Mouse (Mus musculus): ENCODE data around the gene Ddx5.
"Not testable (repeated sequence)": the region's sequence is repeated elsewhere in the genome, so short reads cannot be mapped to it uniquely, and the experiment has no call there.

Ddx5 gene

DNA sequence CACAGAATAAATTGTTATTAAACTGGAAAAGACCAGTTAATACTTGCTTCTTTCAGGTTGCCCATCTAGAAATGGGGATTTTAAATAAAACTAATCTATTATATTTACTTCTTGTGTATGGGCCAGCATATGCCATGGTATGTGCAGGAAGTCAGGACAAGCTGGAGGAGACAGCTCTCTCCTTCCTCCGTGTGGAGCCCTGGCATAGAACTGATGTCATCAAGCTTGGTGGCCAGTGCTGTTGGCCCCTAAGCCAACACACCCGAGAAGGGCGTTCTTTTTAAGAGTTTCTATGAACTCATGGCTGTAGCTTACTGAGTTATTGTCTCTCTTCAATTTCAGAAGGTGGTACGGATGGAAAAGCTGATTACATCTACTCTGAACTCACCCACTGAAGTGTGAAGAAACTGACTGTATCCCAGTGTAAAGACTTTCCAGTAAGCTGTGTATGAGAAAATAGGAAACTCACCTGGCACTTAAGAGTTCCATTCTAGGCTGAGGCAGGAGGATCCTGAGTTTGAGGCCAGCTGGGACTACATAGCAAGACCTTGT, 22.3 kb downstream of the Ddx5 start:
- ATAC-seq (ENCODE audit: insufficient number of reproducible peaks, low FRiP score, low TSS enrichment): no peak

DNA sequence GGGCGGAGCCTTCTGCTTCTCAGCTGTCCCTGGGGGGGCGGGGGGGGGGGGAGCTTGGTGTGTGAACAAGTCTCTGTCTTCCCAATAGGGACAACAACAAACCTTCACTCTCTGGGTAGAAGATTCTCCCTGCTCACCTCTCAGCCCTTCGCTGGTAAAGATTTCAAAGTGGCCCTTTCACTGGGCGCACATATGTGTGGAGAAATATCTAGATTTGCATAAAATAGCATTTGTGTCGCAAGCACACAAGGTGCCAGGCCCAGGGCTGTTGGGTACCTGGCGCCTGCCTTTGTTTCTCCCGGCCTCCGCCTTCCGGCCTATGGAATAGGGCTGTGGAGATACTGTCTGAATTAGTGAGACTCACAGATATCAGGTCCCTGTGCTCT, 26.2 kb downstream of the Ddx5 start:
- ATAC-seq (ENCODE audit: insufficient number of reproducible peaks, low FRiP score, low TSS enrichment): no peak

DNA sequence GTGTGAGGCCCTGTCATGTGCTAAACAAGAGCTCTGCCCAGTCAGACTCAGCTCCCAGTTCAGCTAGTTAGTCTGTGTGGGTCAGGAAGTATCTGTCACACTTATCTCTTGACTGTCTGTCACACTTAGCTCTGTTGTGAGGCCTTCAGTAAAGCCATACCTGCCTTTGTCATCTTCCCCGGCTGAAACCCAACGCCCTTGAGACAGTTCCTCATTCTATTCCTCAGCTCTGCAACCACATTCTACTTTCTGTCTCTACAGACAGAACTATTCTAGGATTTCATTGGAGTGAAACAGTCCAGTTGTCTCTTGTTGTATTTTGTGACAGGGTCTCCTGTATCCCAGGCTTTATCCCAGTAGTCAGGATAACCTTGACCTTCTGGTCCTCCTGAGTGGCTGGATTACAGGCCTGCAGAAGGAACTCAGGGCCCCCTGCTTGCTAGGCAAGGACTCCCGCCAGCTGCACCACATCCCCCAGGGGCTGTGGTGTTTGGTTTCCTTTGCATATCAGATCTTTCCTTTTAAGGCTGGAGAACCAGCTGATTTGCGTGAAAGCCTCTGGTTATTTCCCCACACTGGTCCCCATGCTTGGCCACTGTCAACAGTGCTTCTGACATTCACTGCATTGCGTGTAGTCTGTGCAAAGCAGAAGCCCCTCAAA, 26.7 kb downstream of the Ddx5 start:
- ATAC-seq (ENCODE audit: insufficient number of reproducible peaks, low FRiP score, low TSS enrichment): no peak

DNA sequence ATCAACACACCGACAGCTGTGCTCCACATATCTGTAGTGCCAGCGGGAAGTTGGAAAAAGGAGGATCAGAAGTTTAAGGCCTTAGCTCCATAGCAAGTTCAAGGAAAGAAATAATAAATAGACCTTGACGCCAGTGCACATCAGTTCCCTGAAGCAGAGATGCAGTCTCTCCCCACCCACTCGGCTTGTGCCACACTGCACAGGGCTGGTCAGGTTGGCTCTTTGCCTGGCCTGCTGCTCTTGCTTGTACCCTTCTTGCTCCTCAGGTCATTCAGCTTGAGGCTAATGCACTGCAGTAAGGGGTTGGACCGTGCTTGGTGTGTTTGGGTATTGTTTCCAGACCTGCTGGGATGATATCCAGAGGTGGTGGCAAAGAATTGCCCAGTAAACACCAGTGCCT, 28.5 kb downstream of the Ddx5 start:
- ATAC-seq (ENCODE audit: insufficient number of reproducible peaks, low FRiP score, low TSS enrichment): no peak

DNA sequence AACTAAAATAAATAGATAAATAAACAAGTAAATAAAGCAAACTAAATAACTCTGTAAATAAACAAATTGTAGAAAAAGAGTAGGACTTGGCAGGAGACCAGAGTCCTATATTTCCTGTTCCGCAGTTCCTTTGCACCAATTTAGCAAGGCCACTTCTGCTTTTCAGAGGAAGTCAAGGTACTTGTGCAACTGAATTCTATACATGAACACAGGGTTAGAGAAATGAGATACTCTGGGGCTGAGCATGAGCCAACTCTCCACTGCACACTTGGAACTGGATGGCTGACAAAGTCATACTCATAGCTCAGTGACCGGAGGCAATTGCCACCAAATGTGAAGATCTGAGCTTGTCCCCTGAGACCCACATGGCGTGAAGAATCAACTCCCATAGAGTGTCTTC, 30.0 kb downstream of the Ddx5 start:
- ATAC-seq (ENCODE audit: insufficient number of reproducible peaks, low FRiP score, low TSS enrichment): no peak

DNA sequence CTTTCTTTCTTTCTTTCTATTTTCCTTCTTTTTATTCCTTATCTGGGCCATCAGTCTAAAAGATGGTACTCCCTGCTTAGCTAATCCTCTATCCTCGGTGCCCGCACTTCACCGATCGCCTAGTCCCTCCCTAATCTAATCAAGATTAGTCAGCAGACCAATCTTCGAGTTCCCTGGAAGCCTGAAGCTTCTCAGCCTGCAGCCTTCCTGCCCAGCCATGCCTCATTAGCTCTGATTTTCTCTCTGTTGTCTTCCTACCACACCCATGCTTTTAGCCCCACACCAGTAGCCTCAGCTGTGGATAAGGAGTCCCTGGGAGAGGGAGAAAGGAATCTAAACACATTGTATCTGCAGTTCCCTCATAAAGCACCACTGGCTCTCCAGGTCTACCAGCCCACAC, 33.4 kb downstream of the Ddx5 start:
- ATAC-seq (ENCODE audit: insufficient number of reproducible peaks, low FRiP score, low TSS enrichment): no peak

DNA sequence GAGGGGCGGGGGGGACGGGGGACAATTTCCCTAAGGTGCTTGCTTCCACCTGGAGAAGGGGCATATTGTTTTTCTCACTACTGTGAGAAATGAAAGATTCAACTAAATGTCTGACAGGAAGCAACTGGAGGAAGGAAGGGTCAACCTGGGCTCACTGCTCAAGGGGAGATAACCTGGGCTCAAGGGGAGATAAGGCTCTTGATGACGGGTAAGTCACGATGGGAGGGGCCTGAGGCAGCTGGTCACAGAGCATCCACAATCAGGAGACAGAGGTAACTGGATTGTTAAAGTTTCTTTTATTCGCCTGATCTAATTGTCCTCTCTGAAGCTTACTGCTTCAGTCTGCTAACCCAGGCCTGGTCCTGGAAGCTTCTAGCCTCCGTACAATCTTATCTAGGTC, 35.7 kb downstream of the Ddx5 start:
- ATAC-seq (ENCODE audit: insufficient number of reproducible peaks, low FRiP score, low TSS enrichment): no peak

DNA sequence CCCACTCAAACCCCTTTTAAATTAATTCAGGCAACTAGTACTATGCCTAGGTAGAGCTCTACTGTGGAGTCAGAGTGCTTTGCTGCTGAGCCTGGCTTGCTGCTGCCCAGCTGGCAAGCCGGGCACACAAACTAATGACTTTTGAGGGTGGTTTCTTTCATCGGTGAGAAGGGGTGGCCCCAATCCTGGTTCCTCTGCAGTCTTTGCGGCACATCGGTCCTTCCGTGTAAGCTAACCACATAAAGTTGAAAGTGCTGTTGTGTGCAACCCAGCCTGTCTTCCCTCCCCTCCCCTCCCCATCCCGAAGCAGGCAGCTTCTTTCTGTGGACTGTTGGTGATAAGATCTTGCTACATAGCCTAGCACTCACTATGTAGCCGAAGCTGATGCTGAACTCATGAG, 36.9 kb downstream of the Ddx5 start:
- ATAC-seq (ENCODE audit: insufficient number of reproducible peaks, low FRiP score, low TSS enrichment): no peak

DNA sequence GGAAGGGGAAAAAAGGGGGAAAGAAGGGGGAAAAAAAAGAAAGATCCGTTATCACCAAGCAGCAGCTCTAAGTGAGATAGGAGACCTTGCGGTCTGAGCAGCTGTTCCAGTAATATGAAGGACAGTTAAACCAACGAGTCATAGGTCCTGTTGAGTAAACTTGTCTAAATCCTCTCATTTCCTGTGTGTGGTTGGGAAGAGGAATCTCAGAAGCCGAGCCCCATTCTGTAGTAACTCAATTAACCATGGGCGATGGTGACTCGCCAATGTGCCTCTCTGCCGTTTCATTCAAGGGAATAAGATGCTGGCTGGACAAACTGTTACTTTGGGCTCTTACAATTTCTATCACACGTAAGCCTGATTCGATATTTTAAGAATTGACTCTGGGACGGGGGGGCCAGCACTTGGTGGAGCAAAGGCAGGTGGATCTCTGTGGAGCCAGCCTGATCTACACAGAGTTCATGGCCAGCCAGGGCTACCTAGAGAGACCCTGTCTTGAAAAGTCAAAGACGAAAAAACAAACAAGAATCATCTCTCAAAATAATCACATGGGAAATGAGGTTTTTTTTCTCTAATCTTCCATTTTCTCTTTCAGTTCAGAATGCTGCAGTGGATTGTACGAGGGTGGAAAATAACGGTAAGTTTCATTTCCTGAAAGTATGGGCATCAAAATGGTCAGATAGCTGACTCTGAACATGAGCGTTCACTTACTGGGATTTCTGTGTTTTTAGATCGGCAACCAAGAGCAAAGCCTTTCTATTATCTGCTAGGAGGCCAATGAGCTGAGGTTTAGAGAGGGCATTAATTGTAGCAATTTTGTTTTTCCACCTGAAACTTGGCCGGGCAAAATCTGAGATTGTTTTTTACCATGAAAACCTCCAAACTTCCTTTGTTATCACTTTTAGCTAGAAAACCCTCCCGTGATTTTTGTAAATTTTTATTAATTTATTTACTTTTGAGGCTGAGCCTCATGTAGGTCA, 37.7 kb downstream of the Ddx5 start, which contains the start of gene Milr1:
Gene Milr1 (plus strand): TSS at position 188 of the 980 bp plus-strand sequence.
- no peak for ATAC-seq (ENCODE audit: insufficient number of reproducible peaks, low FRiP score, low TSS enrichment)

DNA sequence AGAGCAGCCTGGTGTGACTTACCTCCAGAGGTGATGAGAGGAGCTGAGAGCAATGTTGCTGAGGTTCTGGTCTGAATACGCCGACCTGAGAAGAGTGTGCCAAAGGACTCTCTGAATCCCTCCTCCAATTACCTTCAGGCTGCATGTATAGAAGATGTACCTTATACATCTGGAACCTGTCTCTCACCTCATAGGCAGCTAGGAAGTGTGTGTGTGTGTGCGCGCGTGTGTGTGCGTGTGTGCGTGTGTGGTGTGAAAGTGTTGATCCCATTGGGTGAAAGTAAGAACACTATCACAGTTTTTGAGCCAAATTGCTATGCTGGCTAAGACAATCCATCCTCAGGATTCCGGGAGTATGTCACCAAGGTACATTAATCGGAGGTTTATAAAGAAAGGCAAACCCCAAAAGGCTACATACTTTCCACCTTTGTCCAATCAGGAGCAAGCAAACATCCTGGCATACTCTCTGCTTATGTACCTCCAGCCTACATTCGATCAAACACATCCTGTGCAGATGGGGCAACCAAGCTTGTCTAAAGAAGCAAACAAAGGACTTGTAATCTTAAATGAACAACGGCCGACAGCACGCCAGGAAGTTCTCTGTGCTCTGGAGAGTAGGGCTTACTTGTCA, 38.7 kb downstream of the Ddx5 start, which contains the start of gene Pecam1:
Gene Pecam1 (minus strand): TSS at position 508 of the 631 bp plus-strand sequence.
- no peak for ATAC-seq (ENCODE audit: insufficient number of reproducible peaks, low FRiP score, low TSS enrichment)

DNA sequence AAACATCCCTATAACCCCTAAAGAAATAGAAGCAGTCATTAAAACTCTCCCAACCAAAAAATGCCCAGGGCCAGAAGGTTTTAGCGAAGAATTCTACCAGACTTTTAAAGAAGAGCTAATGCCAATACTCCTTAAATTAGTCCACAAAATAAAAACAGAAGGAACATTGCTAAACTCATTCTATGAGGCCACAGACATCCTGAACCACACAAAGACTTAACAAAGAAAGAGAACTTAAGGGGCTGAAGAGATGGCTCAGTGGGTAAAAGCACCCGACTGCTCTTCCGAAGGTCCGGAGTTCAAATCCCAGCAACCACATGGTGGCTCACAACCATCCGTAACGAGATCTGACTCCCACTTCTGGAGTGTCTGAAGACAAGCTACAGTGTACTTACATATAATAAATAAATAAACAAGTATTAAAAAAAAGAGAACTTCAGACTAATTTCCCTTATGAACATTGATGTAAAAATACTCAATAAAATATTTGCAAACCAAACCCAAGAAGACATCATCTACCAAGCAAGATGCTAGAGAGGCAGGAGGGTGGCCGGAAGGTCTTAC, 39.3 kb downstream of the Ddx5 start:
- not testable (repeated sequence) for ATAC-seq (ENCODE audit: insufficient number of reproducible peaks, low FRiP score, low TSS enrichment)

DNA sequence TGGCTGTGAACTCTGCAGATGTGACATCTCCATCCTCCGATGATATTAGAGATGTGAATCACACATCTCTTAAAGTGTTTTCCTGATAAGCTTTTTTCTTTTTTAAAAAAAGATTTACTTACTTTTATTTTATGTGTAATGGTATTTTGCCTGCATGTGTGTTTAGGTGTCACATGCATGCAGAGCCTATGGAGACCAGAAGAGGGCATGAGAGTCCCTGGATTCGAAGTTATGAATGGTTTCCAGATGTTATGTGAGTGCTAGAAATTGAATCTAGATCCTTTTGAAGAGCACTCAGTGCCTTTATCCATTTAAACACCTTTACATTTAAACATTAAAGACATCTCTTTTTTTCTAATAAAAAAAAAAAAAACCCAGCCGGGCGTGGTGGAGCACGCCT, 44.0 kb downstream of the Ddx5 start:
- ATAC-seq (ENCODE audit: insufficient number of reproducible peaks, low FRiP score, low TSS enrichment): no peak

DNA sequence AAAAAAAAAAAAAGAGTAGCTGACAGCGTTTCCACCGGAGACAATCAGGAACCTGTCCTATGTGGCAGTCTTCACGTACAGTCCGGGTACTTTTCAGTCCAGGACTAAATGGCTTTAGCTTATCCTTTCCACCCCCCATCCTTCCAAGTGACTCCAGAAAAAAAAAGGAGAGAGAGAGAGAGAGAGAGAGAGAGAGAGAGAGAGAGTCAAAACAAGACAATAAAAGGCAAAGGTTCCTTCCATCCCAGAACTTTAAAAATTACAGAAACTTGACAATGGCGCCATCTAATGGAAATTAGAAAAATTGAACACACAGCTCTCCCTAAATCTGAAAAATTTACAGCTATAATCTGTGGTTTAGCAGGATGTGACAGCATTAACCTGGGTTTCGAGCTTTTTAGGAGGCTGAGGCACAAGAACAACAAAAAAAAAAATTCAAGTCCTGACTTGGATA, 46.6 kb downstream of the Ddx5 start:
- ATAC-seq (ENCODE audit: insufficient number of reproducible peaks, low FRiP score, low TSS enrichment): no peak

DNA sequence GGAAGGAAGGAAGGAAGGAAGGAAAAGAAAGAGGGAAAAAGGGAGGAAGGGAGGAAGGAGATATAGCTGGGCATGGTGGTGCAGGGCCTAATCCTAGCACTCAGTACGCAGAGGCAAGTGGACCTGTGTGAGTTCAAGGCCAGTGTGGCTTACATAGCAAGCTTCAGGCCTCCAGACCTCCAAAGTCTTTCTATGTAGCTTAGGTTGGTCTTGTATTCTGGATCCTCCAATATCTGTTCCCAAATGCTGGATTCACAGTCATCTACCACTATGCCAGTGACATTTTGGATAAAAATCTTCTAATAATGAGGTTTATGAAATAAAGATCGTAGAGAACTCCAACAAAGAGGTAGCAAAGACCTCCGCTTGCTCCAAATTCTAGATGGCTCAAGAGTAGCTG, 47.2 kb downstream of the Ddx5 start:
- no peak for ATAC-seq (ENCODE audit: insufficient number of reproducible peaks, low FRiP score, low TSS enrichment)

DNA sequence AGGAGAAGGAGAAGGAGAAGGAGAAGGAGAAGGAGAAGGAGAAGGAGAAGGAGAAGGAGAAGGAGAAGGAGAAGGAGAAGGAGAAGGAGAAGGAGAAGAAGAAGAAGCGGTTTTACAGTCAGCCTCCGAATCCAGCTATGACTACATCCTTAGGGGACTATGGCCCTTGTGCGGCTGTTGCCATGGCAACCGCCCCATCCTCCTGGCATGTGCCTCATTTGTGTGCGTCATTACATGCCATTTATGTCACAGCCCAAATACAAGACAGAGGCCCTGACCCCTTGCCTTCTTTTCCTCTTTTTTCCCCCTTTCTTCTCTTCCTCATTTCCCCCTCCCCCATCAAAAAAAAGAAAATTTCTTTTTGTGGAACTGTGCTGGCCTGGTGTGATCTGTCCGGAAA, 47.8 kb downstream of the Ddx5 start:
- ATAC-seq (ENCODE audit: insufficient number of reproducible peaks, low FRiP score, low TSS enrichment): no peak

DNA sequence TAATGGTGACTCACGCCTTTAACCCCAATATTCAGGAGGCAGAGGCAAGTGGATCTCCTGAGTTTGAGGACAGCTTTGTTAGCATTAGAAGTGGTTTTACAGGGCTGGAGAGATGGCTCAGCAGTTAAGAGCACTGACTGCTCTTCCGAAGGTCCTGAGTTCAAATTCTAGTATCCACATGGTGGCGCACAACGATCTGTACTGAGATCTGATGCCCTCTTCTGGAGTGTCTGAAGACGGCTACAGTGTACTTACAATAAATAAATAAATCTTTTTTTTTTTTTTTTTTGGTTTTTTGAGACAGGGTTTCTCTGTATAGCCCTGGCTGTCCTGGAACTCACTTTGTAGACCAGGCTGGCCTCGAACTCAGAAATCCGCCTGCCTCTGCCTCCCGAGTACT, 48.3 kb downstream of the Ddx5 start:
- not testable (repeated sequence) for ATAC-seq (ENCODE audit: insufficient number of reproducible peaks, low FRiP score, low TSS enrichment)

DNA sequence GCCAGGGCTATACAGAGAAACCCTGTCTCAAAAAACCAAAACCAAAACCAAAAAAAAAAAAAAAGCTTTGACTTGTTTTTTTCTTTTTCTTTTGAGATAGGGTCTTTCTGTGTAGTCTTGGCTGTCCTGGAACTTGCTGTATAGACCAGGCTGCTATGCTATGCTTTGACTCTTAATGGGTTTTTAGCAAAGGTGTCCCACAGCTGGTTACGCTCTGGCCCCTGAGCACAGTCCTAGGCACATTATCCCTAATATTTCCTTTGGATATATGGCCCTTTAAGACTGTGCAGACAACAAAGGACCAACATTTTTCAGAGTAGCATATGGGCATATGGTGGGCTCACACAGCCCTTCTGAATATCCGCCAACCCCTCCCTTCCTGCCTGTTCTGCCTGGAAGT, 49.9 kb downstream of the Ddx5 start:
- no peak for ATAC-seq (ENCODE audit: insufficient number of reproducible peaks, low FRiP score, low TSS enrichment)

DNA sequence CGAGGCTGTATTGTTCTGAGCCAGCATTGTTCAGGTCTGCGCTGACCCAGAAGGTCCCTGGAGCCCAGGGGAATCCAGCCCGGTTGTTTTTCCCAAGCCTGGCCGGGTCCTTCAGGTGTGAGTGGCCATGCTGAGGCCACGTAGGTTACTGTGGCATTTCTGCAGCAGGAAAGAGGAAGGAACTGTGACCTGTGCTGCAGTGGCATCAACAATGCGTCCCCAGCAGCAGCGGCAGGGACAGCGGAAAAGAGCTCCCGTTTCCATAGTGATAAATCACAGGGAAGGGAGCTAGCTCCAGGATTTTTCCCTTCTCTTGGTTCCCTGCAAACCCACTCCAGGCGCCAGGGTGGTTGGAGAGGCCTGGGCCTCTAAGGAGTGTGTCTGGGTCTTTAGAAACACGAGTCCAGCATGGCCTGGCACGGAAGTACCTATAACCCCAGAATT, 51.8 kb downstream of the Ddx5 start:
- no peak for ATAC-seq (ENCODE audit: insufficient number of reproducible peaks, low FRiP score, low TSS enrichment)

DNA sequence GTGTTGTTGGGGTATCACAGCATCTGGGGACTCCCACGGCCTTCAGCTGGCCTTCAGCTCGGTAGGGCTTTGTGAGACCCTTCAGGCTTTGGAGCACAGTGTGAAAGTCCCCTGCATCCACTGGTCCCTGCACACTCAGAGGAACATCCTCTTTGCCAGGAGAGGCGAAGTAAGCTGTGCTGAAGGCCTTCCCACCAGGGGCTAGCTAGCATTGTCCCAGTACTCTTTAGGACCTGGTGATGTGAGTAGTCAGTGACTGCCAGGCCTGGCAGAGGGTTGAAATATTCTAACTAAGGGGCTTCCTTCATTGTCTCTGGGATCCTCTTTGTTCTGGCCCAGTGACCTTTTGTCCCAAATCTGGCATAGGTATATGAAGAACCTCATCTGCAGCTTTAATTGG, 52.4 kb downstream of the Ddx5 start:
- ATAC-seq (ENCODE audit: insufficient number of reproducible peaks, low FRiP score, low TSS enrichment): no peak

DNA sequence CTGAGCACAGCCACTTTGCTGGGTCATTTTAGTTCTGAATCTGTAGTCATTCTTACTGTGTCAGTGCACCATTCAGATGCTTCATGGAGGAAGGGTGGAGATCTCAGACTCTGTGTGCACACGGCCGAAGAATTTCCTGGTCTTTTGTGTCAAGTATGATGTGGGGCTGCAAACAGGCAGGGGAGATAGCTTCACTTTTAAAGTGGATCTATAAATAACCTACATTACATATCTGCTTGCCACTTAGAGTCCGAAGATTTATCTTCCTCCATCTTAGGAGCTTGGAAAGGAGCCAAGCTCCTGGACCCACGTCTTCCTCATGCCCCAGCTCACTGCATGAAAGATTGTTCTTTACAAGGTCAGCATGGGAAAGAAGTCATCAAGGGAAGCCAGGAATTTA, 58.3 kb downstream of the Ddx5 start:
- no peak for ATAC-seq (ENCODE audit: insufficient number of reproducible peaks, low FRiP score, low TSS enrichment)

Measured in cerebellum, adult (tissue).